Mouse (Mus musculus) embryo, embryonic 11 days (tissue): ENCODE data around the gene Frzb.

Source experiments
- DNase-seq: peaks from one replicate; pipeline ENCODE4 v3.0.0-alpha.2; 2015

Gene Frzb

DNA sequence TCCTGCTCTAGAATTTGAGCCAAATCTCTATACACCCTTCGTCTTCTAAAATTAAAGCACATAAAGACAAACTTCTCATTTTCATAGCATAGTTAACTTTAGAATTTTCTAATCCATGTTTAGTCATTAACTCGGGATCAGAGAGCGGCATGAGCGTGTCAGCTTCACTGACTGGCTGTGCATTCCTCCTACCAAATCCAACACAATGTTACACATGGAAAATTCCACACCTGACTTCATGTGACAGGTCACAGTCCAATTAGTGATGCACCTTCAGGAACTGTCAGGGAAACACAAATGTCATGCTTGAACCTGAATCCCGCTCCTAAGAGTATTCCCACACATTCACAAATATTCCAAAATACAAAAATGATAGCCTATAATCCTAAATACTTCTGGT is 24.3 kb downstream of the Frzb start:
- no peak for DNase-seq

- DNase-seq: no peak
These were observed 25.4 kb downstream of the Frzb start for GRCm38 (mm10) chr2:80421990-80422389.

- DNase-seq: no peak
These were observed 31.1 kb downstream of the Frzb start for GRCm38 (mm10) chr2:80416286-80416685.

DNA sequence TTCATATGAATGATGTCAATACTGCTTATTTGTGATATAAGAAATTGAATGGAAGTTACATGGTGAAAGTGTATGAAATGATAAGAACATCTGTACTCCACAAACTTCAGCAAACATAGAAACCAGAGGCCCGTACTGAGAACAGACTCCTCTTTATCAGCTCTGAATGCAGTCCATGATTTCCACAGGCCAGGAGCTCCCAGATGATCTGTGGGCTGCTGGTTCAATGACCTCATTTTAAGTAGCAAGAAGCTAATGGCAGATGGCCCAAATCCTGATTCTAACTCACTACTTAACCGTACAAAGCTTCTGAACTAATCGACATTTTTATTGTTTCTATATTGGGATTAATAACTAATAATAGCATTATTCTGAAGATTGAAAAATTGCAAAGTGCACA is 33.0 kb downstream of the Frzb start:
- no peak for DNase-seq

DNA sequence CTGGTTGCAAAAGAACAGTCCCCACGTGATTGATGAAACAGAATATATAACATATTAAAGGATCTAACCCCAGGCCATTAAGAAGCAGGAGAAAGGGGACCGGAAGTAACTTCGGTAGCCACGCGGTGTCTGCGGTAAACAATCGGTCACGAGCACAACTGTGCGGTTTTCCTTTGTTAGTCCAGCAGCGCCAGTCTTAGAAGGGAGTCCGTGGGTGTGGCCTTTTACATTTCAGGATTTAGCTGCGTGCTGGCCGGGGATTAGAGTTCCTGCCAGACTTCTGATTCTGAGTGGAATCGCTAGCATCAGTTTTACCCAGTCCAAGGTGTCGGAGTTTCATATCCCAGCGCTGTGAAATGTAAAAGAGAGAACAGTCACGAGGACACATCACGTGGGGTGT is 34.3 kb downstream of the Frzb start:
- peak; percentile 30 for DNase-seq

DNA sequence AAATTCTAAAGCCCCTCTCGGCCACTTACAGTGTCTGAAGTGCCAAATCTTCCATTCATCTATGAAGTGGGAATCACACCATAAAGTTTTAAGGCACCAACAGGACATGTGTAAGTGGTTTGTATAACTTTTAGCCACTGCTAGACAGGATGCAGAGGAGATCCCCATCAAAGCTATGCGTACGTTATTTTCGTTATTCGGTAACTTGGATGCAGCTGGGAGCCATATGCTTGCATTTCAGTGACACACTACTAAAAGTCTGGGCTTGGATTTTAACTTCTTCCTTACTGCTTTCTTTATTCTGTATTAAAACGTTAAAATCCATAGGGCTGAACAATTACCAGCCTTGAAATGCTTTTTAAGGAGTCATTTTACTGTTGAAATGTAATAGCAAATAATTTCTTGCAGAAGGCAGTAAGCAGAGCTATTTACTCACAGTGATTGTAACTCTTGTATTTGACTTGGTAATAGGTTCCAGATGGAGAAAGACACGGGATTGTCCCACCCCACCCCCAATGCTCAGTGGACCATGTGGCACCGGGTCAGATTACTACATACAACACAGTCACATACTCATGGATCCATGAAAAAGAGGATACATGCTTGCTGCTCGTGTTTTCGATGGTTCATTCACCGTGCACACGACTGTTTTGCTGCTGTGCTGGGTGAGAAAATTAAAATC is 37.4 kb downstream of the Frzb start:
- peak; percentile 81 for DNase-seq

GRCm38 (mm10) chr2:80404770-80405169 is 42.7 kb downstream of the Frzb start:
- peak; percentile 70 for DNase-seq

- DNase-seq: peak; percentile 61
These were observed 48.8 kb downstream of the Frzb start for GRCm38 (mm10) chr2:80398595-80399099.

- peak; percentile 58 for DNase-seq
These were observed 50.6 kb downstream of the Frzb start for GRCm38 (mm10) chr2:80396864-80397263.

DNA sequence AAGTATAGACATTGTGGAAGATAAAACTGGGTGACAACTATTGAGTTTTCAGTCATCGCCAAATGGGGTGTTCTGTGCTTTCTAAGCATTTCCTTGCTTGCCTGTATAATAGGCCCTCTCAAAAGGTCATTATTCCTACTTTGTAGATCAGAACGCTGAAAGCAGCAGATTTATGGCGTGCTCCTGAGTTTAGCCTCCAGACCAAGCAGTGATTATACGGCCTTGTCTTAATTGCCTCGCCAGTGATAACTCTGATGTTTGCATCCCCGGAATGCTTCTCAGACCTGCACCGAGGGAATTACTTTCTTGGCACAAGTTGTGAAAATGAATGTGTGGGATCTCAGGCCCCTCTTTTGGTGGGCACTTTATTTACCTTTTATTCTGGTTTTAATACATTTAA is 51.4 kb downstream of the Frzb start:
- peak; percentile 54 for DNase-seq

DNA sequence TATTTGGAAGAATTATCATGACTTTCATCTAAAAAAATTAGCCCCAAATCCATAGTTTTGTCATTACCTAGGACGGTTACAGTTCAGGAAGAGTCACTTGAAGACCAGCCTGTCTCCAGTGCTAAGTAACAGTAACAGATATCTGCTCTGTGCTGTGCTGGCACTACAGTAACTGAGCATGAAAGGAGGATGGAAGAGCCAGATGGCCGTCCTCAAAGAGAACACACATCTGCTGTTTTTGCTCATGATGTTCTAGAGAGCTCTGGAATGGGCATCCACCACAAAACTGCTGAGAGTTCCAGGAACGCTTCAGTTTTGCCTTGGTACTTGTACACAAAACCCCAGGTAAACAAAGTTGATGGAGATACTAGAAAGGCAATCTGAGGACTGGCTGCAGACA is 59.1 kb downstream of the Frzb start:
- no peak for DNase-seq

- no peak for DNase-seq
These were observed 59.8 kb downstream of the Frzb start for GRCm38 (mm10) chr2:80387668-80388067.

DNA sequence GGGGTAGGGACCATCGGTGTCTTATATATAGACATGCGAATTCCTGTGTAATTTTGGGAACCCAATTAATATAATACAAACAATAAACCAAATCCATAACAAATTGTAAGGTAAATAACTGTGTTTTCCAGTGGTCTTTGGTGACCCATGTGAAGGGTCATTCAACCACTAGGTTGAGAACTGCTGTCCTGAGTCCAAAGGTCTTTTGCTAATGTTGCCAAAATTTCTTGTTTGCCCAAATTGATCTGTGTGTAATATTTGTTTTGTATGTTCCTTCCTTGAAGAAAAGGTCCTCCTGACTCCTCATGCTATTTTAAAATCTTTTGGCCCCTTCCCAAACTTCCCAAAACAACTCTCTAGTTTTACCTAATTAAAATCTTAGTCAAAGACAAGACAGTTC is 61.2 kb downstream of the Frzb start:
- no peak for DNase-seq

- DNase-seq: no peak
These were observed 63.0 kb downstream of the Frzb start for GRCm38 (mm10) chr2:80384447-80384846.

DNA sequence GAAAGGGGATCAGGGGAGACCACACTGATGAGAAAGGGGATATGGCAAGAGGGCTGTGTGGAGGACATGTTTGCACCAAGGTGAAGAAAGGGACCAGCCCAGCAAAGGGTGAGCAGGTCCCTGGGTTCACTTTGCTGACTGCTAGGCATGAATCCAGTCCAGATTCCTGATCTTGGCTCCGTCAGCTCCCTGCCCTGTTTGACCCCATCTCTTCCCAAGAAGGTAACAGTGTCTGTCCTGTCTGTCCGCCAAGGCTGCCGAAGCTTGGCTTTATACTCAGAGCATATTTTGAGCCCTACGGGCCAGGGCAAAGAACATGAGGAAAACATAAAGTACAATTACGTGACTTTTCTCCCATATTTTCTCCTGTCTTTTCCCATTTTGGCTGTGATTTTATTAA is 67.6 kb downstream of the Frzb start:
- DNase-seq: no peak

DNA sequence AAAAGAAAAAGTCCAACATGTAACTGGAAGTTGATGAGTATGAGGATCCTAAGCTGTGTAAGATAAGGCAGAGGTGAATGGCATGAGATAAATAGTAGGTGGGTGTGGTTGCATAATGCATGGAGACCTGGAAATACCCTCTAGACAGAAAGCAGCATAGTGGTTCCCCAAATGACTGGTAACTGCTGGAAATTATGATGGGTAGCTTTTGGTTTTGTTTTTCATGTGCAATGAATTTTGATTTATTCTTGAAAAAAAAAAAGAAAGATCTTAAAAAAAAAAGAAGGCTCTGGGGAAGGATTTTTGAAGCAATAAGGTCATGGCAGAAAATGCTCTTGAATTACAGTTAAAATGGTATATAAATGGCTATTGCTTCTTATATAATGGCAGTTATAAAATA is 72.5 kb downstream of the Frzb start:
- DNase-seq: no peak

- no peak for DNase-seq
These were observed 76.0 kb downstream of the Frzb start for GRCm38 (mm10) chr2:80371458-80371857.
